Mouse (Mus musculus) monocyte, adult 2 months (primary cell): ENCODE measurements around the gene Actr8.

ENCODE experiments used
- DNase-seq, 2 experiments: peaks; one replicate each; pipeline ENCODE4 v3.0.0; 2022; ENCODE audit warnings: low spot score in 2 of 2, low read depth in 1 of 2

Actr8 gene

GRCm38 (mm10) chr14:29994976-29995375 is 16.8 kb downstream of the Actr8 start:
- no peak for DNase-seq

GRCm38 (mm10) chr14:29996000-29996751 is 18.0 kb downstream of the Actr8 start:
- no peak for DNase-seq

DNA sequence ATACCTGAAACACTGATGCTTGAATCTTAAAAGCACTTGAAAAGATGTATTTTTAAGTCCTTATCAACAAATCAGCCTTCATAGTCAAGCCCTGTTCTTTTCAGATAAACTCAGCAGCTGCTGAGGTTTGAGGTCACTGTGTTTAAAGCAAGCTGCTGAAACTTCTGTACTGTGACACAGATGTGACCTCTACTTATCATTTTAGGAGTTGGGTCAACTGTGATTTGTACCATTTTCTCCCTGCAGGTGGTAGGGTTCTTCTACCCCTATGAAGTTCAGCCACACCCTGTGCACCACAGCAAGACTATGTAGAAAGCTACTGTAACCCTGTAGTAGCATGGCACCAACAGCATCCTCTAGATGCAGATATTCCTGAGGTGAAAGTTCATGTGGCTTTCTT is 19.2 kb downstream of the Actr8 start:
- DNase-seq: no peak

DNA sequence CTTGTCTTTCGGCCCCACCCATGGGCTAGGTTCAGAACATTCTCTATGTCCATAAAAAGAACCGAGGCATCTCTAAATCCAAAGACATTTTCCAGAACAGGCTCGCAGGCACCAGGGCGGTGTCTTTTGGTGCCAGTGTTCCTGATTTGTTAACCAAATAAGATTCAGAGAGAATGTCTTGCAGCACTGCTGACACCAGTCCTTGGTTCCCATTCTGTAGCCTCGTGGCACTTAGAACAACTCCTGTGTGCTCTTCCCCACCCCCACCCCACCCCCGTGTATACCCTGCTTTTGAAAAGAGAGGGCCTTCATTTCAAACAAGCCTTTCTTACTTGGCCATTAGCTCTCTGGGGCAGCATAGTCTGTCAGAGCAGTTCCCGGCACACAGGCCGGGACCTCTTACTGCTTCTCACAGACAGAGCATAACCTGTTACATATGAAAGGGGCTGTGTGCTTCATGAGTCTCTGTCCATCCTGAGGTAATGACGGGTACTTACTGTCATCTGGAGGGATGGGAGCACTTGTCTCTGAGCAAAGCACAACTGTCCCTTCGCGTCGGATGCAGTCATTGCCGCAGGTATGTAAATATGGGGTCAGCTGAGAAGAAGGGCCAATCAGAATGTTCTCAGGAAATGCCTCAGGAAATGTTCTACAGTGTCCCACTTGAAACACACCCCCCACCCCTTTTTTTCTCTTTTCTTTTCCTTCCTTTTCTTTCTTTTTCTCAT is 20.8 kb downstream of the Actr8 start:
- no peak for DNase-seq

- no peak for DNase-seq
These were observed 21.3 kb downstream of the Actr8 start for GRCm38 (mm10) chr14:29999475-29999811.

DNA sequence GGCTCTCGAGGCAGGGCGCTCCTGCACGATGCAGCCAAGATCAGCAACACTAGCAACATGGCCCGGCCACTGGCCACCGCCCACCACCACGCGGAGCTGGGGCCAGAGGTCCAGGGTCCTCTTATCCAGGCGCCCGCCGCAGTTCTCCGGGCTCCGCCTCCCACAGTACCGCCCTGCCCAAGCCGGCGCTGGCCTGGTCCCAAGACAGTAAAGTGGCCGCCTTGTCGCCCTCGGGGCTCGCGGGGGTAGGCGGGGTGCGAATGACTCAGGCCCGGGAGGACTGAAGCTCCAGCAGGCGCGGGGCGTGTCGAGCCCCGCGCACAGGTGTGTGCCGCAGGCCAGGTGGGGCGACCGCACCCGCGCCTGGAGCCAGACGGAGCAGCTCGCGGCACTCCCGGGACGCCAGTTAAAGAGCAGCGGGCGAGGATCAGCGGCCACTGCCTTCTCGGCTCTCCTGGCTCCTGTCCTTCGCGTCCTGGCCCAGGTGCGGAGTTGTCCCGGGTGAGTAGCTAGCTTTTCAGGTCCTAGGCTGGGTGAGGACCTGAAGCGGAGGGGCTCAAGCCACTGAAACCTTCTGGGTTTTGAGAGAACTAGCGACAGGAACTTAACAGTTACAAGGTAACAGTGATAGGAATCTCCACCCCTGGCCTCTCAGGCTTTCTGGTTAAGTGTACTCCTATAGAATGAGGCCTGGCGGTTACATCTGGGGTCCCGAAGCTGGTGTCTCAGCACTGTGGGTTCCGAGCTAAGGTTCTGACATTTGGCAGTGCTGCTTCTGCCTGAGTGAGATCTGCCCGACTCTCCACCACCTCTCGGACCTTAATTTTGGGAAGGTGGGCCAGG is 30.8 kb downstream of the Actr8 start, which contains the start of the genes Il17rb and Chdh:
Gene Il17rb (minus strand): TSS at position 164 of the 843 bp plus-strand sequence.
Gene Chdh (plus strand): TSS at position 291 of the 843 bp plus-strand sequence.
- peak; percentile 5 to 6 for DNase-seq

GRCm38 (mm10) chr14:30009864-30010560 is 31.9 kb downstream of the Actr8 start:
- DNase-seq: no peak

- DNase-seq: no peak
These were observed 33.9 kb downstream of the Actr8 start for GRCm38 (mm10) chr14:30011886-30012560.

DNA sequence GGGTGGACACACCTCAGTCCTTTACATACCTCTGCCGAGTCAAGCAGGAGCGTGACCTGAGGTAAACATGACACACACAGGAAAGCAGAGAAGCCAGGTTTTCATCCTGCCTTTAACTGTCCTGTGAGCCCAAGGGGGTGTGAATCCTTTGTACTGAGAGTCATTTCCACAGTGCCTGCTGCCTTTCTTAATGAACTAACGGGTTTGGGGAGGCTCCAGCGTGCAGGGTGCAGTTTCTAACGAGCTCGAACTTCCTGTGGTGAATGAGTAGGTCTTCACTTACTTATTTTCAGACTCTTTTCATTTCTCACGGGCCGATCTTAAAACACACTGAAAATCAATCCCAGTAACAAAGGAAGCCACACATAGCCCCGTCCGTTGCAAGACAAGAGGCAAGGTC is 36.4 kb downstream of the Actr8 start:
- no peak for DNase-seq

DNA sequence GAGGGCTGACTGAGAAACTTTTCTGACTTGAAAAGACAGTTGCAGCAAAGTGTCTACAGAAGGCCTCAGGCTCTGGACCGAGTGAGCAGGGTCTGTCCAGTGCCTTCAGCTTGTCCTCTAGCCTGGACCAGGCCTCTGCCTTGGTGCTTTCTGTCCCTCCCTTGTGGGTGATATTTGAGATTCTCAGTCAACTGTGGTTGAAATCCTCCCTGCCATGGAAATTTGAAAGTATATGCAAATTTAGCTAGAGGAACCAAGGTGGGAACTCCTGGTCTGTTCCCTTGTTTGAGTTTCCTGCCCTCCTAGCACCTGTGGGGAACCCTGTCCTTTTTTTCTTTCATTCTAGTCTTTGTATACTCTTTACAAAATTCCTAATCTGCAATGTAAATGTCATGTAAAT is 36.9 kb downstream of the Actr8 start:
- DNase-seq: no peak

GRCm38 (mm10) chr14:30016666-30017065 is 38.5 kb downstream of the Actr8 start:
- no peak for DNase-seq

GRCm38 (mm10) chr14:30017794-30018462 is 39.8 kb downstream of the Actr8 start:
- no peak for DNase-seq

DNA sequence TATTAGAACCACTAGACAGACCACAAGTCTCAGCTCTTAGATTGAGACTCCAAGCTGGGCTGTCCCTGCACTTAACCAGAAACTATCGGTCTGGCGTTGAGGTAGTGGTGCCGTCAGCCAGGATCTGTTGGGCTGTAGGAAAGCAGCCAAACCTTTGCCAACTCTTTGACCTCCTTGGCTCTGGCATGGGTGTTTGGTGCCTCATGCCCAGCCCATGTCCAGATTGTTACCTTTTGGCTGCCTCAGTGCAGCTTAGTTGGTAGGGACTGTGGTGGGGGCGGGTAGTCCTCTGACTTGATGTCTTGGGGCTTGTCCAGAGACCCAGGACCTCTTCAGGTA is 40.3 kb downstream of the Actr8 start:
- no peak for DNase-seq

- DNase-seq: no peak
These were observed 40.7 kb downstream of the Actr8 start for GRCm38 (mm10) chr14:30018846-30019245.

GRCm38 (mm10) chr14:30019375-30019774 is 41.2 kb downstream of the Actr8 start:
- no peak for DNase-seq

DNA sequence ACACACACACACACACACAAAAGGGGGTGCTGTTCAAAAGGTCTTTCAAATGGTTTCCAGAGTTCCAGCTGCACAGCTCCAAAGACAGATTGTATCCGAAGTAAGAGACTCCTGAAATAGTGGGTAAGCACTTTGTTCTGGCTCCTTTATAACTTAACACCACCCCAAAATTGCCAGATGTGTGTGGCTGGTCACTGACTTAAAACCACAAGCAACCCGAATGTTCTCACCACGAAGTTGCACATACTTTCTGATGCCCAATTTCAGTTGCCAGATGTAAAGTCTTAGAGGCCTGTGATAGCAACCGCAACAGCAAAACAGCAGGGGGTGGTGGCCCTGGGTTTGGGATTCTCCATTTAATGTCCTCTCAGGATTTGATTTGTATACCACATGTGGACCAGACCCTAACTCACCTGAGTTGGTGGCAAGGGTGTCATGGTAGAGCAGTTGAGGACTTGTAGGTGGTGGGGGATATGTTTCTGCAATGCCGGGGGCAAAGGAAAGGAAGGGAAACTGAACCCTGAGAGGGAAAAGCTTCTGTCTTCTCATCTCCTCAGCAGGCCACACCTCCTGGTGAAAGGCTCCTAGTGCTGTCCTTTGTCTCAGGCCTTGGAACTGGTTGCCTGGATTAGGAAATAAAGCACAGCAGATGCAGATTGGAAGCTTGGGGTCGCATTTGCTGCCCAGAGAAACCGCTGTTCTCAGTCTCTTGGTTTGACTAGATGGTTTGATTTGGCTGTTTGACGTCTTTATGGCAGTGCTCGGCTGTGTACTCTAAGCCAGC is 41.8 kb downstream of the Actr8 start:
- no peak for DNase-seq

DNA sequence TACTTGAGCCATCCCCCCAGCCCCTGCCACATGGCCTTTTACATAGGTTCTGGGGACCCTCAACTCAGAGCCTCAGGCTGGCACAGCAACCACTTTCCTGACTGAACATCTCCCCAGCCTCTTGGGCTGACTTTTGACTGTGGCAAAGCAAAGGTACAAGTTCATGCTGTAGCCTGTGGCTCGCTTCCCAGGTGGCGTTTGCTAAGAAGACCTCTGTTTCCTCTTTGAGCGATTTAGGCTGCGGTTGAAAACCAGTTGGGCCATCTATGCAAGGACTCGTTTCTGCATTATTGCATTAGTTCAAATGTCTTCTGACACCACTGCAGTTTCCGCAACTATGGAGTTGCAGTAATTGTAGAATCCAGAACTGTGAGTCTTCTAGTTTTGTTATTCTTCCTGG is 44.3 kb downstream of the Actr8 start:
- DNase-seq: no peak

- no peak for DNase-seq
These were observed 46.2 kb downstream of the Actr8 start for GRCm38 (mm10) chr14:30024387-30024786.

DNA sequence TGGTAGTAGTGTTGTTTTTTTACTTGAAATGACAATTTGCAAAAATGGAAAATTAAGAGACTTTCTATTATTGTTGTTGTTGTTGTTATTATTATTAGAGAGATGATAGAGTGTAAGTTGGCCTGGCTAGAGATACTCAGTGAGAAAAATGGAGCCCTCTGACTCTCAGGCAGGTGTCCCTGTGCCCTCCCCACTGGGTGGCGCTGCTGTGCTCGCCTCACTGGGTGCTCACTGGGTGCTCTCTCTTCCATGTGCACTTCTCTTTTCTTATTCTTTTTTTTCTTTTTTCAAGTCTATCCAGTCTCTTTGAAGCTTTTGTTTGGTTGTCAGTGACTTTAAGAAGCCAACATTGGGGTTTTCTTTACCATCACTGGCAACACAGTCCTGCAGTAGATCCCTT is 49.2 kb downstream of the Actr8 start:
- no peak for DNase-seq
